Mouse (Mus musculus): Measurements from ENCODE around the gene Smpd3. TPM values are rescaled to one million over a fixed set of nuclear protein-coding genes. Genes with fewer than 3 reads are reported as not detected.

The Smpd3 gene
- polyA plus RNA-seq, 1 experiment = 3.8 TPM

- no peak overlapping the region for H3K27ac ChIP-seq (ENCODE audit: control insufficient read depth, insufficient read depth, low read length)
- DNase-seq = no peak
- H3K36me3 ChIP-seq (ENCODE audit: control insufficient read depth, insufficient read depth, low read length) = no peaks in the 10 kb centered on the region
- no peak for TF ChIP-seq CTCF (IDR thresholded peaks at IDR 0.05; ENCODE audit: borderline replicate concordance, control insufficient read depth, extremely low read depth, insufficient read depth, low read length, poor library complexity)
- no peak for TF ChIP-seq POLR2A (IDR thresholded peaks at IDR 0.05; ENCODE audit: control insufficient read depth, extremely low read depth, insufficient read depth, low read length, poor library complexity)
- H3K27me3 ChIP-seq (ENCODE audit: control insufficient read depth, insufficient read depth, low read length) = no peaks in the 10 kb centered on the region
- H3K4me3 ChIP-seq (ENCODE audit: control insufficient read depth, insufficient read depth, low read length) = no peak overlapping the region
- WGBS = 90% methylated on average over 7 of the region's 7 CpGs
- H3K4me1 ChIP-seq (replicated peaks; ENCODE audit: control insufficient read depth, insufficient read depth, low read length) = no peaks in the 10 kb centered on the region
These were observed 31.3 kb upstream of the Smpd3 start for GRCm38 (mm10) chr8:106369069-106369468.

DNA sequence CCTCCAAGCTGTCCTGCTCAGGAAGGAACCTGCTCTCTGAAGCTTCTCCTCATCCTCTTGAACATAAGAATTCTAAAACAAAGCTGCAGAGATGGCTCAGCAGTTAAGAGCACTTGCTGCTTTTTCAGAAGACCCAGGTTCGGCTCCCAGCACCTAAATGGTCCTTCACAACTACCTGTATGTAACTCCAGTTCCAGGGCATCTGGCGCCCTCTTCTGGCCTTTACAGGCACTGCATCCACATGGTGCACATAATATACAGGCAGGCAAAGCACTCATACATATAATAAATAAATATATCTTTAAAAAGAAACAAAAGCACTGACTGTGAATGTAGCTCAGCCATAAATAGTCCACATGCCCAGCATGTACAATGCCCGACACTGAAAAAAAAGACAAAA, 30.7 kb upstream of the Smpd3 start:
- no peak for TF ChIP-seq POLR2A (IDR thresholded peaks at IDR 0.05; ENCODE audit: control insufficient read depth, extremely low read depth, insufficient read depth, low read length, poor library complexity)
- no peak for TF ChIP-seq CTCF (IDR thresholded peaks at IDR 0.05; ENCODE audit: borderline replicate concordance, control insufficient read depth, extremely low read depth, insufficient read depth, low read length, poor library complexity)
- Histone ChIP-seq H3K27me3 (ENCODE audit: control insufficient read depth, insufficient read depth, low read length) (no peaks in the 10 kb centered on the region), H3K27ac (ENCODE audit: control insufficient read depth, insufficient read depth, low read length) (no peak overlapping the region), H3K36me3 (ENCODE audit: control insufficient read depth, insufficient read depth, low read length) (no peaks in the 10 kb centered on the region), H3K4me1 (replicated peaks; ENCODE audit: control insufficient read depth, insufficient read depth, low read length) (no peaks in the 10 kb centered on the region), H3K4me3 (ENCODE audit: control insufficient read depth, insufficient read depth, low read length) (no peak overlapping the region)
- WGBS = 73% methylated on average over 3 of the region's 3 CpGs
- DNase-seq = no peak

DNA sequence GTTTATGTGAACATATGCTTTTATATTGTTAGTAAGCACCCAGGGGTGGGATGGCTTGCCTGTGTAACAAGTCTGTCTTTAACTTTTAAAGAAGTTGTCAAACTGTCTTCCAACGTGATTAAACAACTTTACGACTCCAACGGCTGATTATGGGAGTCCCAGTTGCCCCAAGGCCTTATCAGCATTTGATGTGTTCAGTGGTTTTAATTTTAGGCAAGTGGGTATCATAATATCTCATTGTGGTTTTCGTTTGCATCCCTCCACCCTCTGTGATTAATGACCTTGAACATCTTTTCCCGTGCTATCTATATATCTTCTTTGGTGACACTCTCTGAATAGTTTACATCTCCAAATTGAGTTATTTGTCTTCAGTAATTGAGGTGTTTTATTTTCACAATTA, 27.0 kb upstream of the Smpd3 start:
- TF ChIP-seq POLR2A (IDR thresholded peaks at IDR 0.05; ENCODE audit: control insufficient read depth, extremely low read depth, insufficient read depth, low read length, poor library complexity) (no peak), CTCF (IDR thresholded peaks at IDR 0.05; ENCODE audit: borderline replicate concordance, control insufficient read depth, extremely low read depth, insufficient read depth, low read length, poor library complexity) (no peak)
- Histone ChIP-seq H3K27ac (ENCODE audit: control insufficient read depth, insufficient read depth, low read length) (no peak overlapping the region), H3K4me3 (ENCODE audit: control insufficient read depth, insufficient read depth, low read length) (no peak overlapping the region), H3K36me3 (ENCODE audit: control insufficient read depth, insufficient read depth, low read length) (no peaks in the 10 kb centered on the region), H3K27me3 (ENCODE audit: control insufficient read depth, insufficient read depth, low read length) (no peaks in the 10 kb centered on the region), H3K4me1 (replicated peaks; ENCODE audit: control insufficient read depth, insufficient read depth, low read length) (no peaks in the 10 kb centered on the region)
- 48% methylated on average over 5 of the region's 5 CpGs for WGBS
- DNase-seq = no peak

- H3K36me3 ChIP-seq (ENCODE audit: control insufficient read depth, insufficient read depth, low read length) = no peaks in the 10 kb centered on the region
- 51% methylated on average over 8 of the region's 8 CpGs for WGBS
- TF ChIP-seq CTCF (IDR thresholded peaks at IDR 0.05; ENCODE audit: borderline replicate concordance, control insufficient read depth, extremely low read depth, insufficient read depth, low read length, poor library complexity) = no peak
- no peak for TF ChIP-seq POLR2A (IDR thresholded peaks at IDR 0.05; ENCODE audit: control insufficient read depth, extremely low read depth, insufficient read depth, low read length, poor library complexity)
- DNase-seq = no peak
- H3K4me3 ChIP-seq (ENCODE audit: control insufficient read depth, insufficient read depth, low read length) = no peak overlapping the region
- H3K27me3 ChIP-seq (ENCODE audit: control insufficient read depth, insufficient read depth, low read length) = no peaks in the 10 kb centered on the region
- H3K4me1 ChIP-seq (replicated peaks; ENCODE audit: control insufficient read depth, insufficient read depth, low read length) = no peaks in the 10 kb centered on the region
- no peak overlapping the region for H3K27ac ChIP-seq (ENCODE audit: control insufficient read depth, insufficient read depth, low read length)
These were observed 26.5 kb upstream of the Smpd3 start for GRCm38 (mm10) chr8:106364278-106364677.

DNA sequence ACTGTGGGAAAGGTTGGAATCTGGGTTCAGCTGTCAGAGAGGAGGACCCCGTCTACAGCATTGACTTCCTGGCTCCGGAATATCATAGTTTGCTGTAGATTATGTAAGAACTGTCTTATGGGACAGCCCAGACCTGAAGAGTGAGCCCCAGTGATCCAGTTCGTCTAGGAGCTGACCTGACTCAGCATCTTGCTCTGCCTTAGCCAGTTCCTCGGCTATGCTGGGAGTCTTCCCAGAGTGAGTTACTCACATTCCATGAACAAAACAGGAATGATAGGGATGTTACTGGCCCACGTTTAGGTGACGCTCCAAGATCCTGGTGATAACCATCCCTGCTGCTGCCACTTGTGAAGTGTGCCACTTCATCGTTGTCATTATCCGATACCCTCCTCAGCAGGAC, 25.5 kb upstream of the Smpd3 start:
- H3K4me1 ChIP-seq (replicated peaks; ENCODE audit: control insufficient read depth, insufficient read depth, low read length) = no peaks in the 10 kb centered on the region
- H3K27me3 ChIP-seq (ENCODE audit: control insufficient read depth, insufficient read depth, low read length) = no peaks in the 10 kb centered on the region
- H3K27ac ChIP-seq (ENCODE audit: control insufficient read depth, insufficient read depth, low read length) = no peak overlapping the region
- no peak for TF ChIP-seq CTCF (IDR thresholded peaks at IDR 0.05; ENCODE audit: borderline replicate concordance, control insufficient read depth, extremely low read depth, insufficient read depth, low read length, poor library complexity)
- no peak for TF ChIP-seq POLR2A (IDR thresholded peaks at IDR 0.05; ENCODE audit: control insufficient read depth, extremely low read depth, insufficient read depth, low read length, poor library complexity)
- H3K4me3 ChIP-seq (ENCODE audit: control insufficient read depth, insufficient read depth, low read length) = no peak overlapping the region
- DNase-seq = no peak
- WGBS = 89% methylated on average over 8 of the region's 8 CpGs
- H3K36me3 ChIP-seq (ENCODE audit: control insufficient read depth, insufficient read depth, low read length) = no peaks in the 10 kb centered on the region

DNA sequence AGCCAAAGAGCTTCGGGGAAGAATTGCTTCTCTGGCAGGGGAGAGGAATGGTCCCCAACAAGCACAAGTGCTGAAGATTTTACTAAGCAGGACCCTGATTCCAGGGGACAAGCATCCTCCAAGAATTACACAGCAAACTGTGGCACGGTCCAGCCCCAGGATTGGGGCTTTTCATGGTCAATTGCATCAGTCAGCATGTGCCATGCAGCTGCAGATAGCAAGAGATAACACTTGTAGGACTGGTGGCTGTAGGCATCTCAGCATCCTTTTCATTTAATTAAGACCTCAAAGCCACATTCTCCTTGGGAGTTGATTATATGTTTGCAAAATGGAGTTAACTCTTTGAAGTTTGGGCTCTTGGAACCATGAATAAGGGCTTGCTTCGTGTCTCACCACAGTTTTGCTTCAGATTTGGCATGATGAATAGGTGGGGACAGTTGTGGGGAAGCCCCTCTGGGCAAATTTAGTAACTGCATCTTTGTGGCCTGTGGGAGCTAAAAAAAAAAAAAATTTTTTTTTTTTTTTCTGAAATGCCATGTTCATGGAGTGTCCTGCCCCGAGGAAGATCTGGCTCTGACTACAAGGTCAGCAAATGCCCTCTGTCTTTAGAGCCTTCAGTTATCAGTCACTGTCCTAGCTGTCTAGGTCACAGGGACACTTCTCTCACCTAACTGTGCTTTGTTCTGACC, 22.0 kb upstream of the Smpd3 start:
- WGBS = 48% methylated on average over 4 of the region's 4 CpGs
- Histone ChIP-seq H3K4me3 (ENCODE audit: control insufficient read depth, insufficient read depth, low read length) (no peak overlapping the region), H3K27ac (ENCODE audit: control insufficient read depth, insufficient read depth, low read length) (no peak overlapping the region), H3K4me1 (replicated peaks; ENCODE audit: control insufficient read depth, insufficient read depth, low read length) (no peaks in the 10 kb centered on the region), H3K36me3 (ENCODE audit: control insufficient read depth, insufficient read depth, low read length) (no peaks in the 10 kb centered on the region), H3K27me3 (ENCODE audit: control insufficient read depth, insufficient read depth, low read length) (no peaks in the 10 kb centered on the region)
- no peak for TF ChIP-seq POLR2A (IDR thresholded peaks at IDR 0.05; ENCODE audit: control insufficient read depth, extremely low read depth, insufficient read depth, low read length, poor library complexity)
- no peak for TF ChIP-seq CTCF (IDR thresholded peaks at IDR 0.05; ENCODE audit: borderline replicate concordance, control insufficient read depth, extremely low read depth, insufficient read depth, low read length, poor library complexity)
- no peak for DNase-seq

- DNase-seq = no peak
- 70% methylated on average over 2 of the region's 2 CpGs for WGBS
- Histone ChIP-seq H3K36me3 (ENCODE audit: control insufficient read depth, insufficient read depth, low read length) (no peaks in the 10 kb centered on the region), H3K4me1 (replicated peaks; ENCODE audit: control insufficient read depth, insufficient read depth, low read length) (no peaks in the 10 kb centered on the region), H3K4me3 (ENCODE audit: control insufficient read depth, insufficient read depth, low read length) (no peak overlapping the region), H3K27ac (ENCODE audit: control insufficient read depth, insufficient read depth, low read length) (no peak overlapping the region), H3K27me3 (ENCODE audit: control insufficient read depth, insufficient read depth, low read length) (no peaks in the 10 kb centered on the region)
- TF ChIP-seq POLR2A (IDR thresholded peaks at IDR 0.05; ENCODE audit: control insufficient read depth, extremely low read depth, insufficient read depth, low read length, poor library complexity) (no peak), CTCF (IDR thresholded peaks at IDR 0.05; ENCODE audit: borderline replicate concordance, control insufficient read depth, extremely low read depth, insufficient read depth, low read length, poor library complexity) (no peak)
These were observed 13.3 kb upstream of the Smpd3 start for GRCm38 (mm10) chr8:106351135-106351534.
